In genomic region chr6:29916530-29917382, GRCm38 (mm10) we compare ENCODE assay signal across 8 mouse cellular contexts. TPM values are rescaled to one million over a fixed set of nuclear protein-coding genes. Genes with fewer than 3 reads are reported as not detected.
DNase-seq lines count a peak whose midpoint lies in the region; ATAC-seq lines count a peak whose summit lies in the region.

Gene Strip2, plus strand, starts transcription at chr6:29917012.

- peaks cover 14% of the 10 kb centered on the region for H3K4me1 ChIP-seq in hindbrain, embryonic 13.5 days (replicated peaks)

- peak within 1 kb of the TSS; percentile 87 for H3K4me2 ChIP-seq in hindbrain, embryonic 13.5 days

- peak within 1 kb of the TSS; percentile 48; the same call in 1 of the 2 replicates for H3K27ac ChIP-seq in hindbrain, embryonic 13.5 days

- H3K9me3 ChIP-seq in hindbrain, embryonic 13.5 days = no peaks in the 10 kb centered on the region

- H3K4me3 ChIP-seq in hindbrain, embryonic 13.5 days = peak within 1 kb of the TSS; percentile 69

- H3K9ac ChIP-seq in hindbrain, embryonic 13.5 days = peak within 1 kb of the TSS; percentile 75

- no peaks in the 10 kb centered on the region for H3K36me3 ChIP-seq in hindbrain, embryonic 13.5 days

- peak; percentile 96 for DNase-seq in R1 (ENCODE audit: low read depth, low spot score)
- peak; percentile 98 to 99 for DNase-seq in cerebellum, postnatal 14 days
- DNase-seq in frontal cortex, postnatal 14 days (ENCODE audit: low spot score in 2 of 2) = peak; percentile 84 to 95
- peak; percentile 90 to 93 for DNase-seq in layer of hippocampus, postnatal 14 days (ENCODE audit: low spot score in 2 of 2)
- DNase-seq in lung, postnatal 10 days = peak; percentile 95
- DNase-seq in ovary, postnatal 14 days (ENCODE audit: low spot score) = peak; percentile 86
- DNase-seq in thymus, postnatal 10 days (ENCODE audit: low spot score in 2 of 2) = peak; percentile 84 to 94

- WGBS in hindbrain, embryonic 13.5 days = 1% methylated on average over 67 of the region's 67 CpGs

- H3K27me3 ChIP-seq in hindbrain, embryonic 13.5 days = peaks cover 30% of the 10 kb centered on the region

- ATAC-seq in hindbrain, embryonic 13.5 days (ENCODE audit: low FRiP score) = peak; percentile 98

RNA-seq across cellular contexts. Expression of gene Strip2, which starts in this region (rescaled TPM):
- 2.6 and 2.8 TPM in 2 replicates for polyA plus RNA-seq in hindbrain, embryonic 13.5 days (2015; fragmentation: Nextera tagmentation; extraction: Ambion mirVana)
- 10 to 100 TPM; 22.3 to 27.2 TPM for total RNA-seq in layer of hippocampus, postnatal 14 days (2021)

Comparison
In these comparisons a context has a peak if more than half of its experiments do, and no peak if none do; other contexts are left out.
1. Peak in every context shown above with its lines: DNase-seq, ATAC-seq, H3K4me3 ChIP-seq and H3K27ac ChIP-seq.